Mouse (Mus musculus) monocyte, adult 59 days (primary cell): ENCODE results near the gene Sacs. TPM values are rescaled to one million over a fixed set of nuclear protein-coding genes. Genes with fewer than 3 reads are reported as not detected.

ENCODE experiments used
- total RNA-seq, 2 experiments: library from RNA; stranded (reverse); gene quantifications; one replicate each; pipeline ENCODE4 v1.2.4; 2023

The Sacs gene
- 1 to 10 TPM; 4.7 to 5.2 TPM for total RNA-seq

DNA sequence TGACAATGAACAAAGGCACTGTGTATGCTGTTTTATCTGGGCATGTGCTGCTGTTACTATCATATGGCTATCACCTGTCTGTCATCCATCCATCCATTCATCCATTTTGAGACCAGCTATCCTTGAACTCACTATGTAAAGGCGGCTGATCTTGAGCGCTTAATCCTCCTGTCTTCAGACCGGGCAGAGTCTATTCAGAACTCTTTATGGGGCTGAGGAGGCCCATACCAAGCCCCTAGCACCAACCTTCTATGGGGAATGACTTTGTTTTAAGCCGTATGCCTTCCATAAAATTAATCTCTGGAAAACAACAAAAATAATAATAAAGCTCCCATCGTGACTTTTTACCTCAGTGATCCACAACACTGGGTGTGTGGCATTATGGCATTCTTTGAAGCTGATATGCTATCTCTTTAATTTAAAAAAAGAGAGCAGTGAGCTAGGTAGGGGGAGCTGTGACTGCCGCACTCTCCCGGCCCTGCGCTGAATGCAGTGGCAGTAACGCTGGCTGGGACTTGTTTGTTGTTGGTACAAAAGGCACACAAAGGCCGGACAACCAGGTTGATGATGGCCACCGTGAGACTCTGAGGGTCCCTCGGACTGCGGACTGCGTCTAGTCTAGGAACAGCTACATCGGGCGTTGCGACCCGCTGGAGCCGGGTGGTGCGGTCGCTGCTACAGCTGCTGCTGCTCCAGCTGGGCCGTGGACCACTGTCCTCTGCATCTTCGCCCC is at the start of gene Sacs:
Sacs (plus strand) TSS at position 464 of the 733 bp plus-strand sequence.

DNA sequence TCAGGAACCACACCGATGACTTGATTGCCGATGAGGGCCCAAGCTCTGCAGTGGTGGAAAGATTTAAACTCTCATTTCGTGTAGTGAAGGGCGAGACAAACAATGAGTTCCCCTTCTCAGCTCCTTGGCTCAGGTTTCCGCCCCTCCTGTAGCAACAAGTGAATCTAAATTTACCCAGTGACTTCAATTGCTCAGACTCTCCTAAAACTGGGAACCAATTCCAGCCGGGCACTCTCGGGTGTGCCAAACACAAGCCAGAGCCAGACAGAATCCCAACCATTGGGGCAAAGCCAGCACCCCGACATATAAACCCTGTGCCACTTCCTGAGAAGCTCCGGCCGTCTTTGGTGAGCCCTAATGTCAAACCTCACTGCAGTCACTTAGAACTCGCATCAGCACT is 120.1 kb downstream of the Sacs start, which contains the start of gene Sgcg:
Sgcg (minus strand) TSS at position 139 of the 400 bp plus-strand sequence.

Other genes starting within 250 kb of the Sacs start
- under 1 TPM in 1 of 2 experiments, not detected in 1; 0.29 TPM for gene Tnfrsf19, start 92.0 kb upstream of the Sacs start, total RNA-seq
- not detected for gene Sgcg, start 120.0 kb downstream of the Sacs start, total RNA-seq
- 10 to 100 TPM; 54.3 to 55.0 TPM for gene Arl11, start 171.3 kb downstream of the Sacs start, total RNA-seq
- 1 to 10 TPM; 1.3 to 1.6 TPM for gene Ebpl, start 222.0 kb downstream of the Sacs start, total RNA-seq